Mouse (Mus musculus) ES-E14 (cell line): ENCODE data around the gene Chic1. TPM values are rescaled to one million over a fixed set of nuclear protein-coding genes. Genes with fewer than 3 reads are reported as not detected.
A peak's percentile ranks its signal among the peaks of the same experiment; 100 is the strongest.

Source experiments
- DNase-seq: peaks from one replicate; pipeline ENCODE4 v3.0.0-alpha.2; 2013; ENCODE audit warnings: low read depth, low spot score
- H3K27ac ChIP-seq: 2 replicates; pipeline ENCODE4 v1.5.1; 2012; ENCODE audit warnings: low read depth, mild to moderate bottlenecking, low read length, moderate library complexity, mixed read lengths; ENCODE audit not compliant: poor library complexity, insufficient read depth, severe bottlenecking
- H3K36me3 ChIP-seq: 2 replicates; pipeline ENCODE4 v1.6.1; 2012; ENCODE audit warnings: mild to moderate bottlenecking, low read length, moderate library complexity, mixed read lengths; ENCODE audit not compliant: control insufficient read depth, poor library complexity, insufficient read depth, severe bottlenecking
- H3K4me1 ChIP-seq, 2 experiments: fragments of 150-350 bp in 1 of 2; sonication (generic) in 1 of 2; 2 replicates each; pipeline ENCODE4 v1.6.1; 2012; ENCODE audit warnings: low read length in 2 of 2, mild to moderate bottlenecking in 1 of 2, mixed read lengths in 1 of 2; ENCODE audit not compliant: control insufficient read depth in 2 of 2, insufficient read depth in 2 of 2, poor library complexity in 1 of 2
- H3K4me3 ChIP-seq, 2 experiments: fragments of 150-350 bp in 1 of 2; sonication (generic) in 1 of 2; 2 replicates each; pipeline ENCODE4 v1.5.1; 2012; ENCODE audit warnings: low read length in 2 of 2, low read depth in 1 of 2, mild to moderate bottlenecking in 1 of 2, mixed read lengths in 1 of 2; ENCODE audit not compliant: insufficient read depth in 1 of 2, poor library complexity in 1 of 2, severe bottlenecking in 1 of 2
- H3K9ac ChIP-seq: 2 replicates; pipeline ENCODE4 v1.6.1; 2012; ENCODE audit warnings: low read depth, mild to moderate bottlenecking, low read length, mixed read lengths; ENCODE audit not compliant: poor library complexity, insufficient read depth, severe bottlenecking
- H3K9me3 ChIP-seq: fragments of 150-350 bp; sonication (generic); 2 replicates; pipeline ENCODE4 v1.6.1; 2012; ENCODE audit warnings: low read depth, mild to moderate bottlenecking, low read length; ENCODE audit not compliant: control insufficient read depth, insufficient read depth
- CHD2 ChIP-seq: IDR thresholded peaks from 2 replicates; pipeline ENCODE4 v1.6.1; 2014; ENCODE audit warnings: mild to moderate bottlenecking, low read depth, low read length, inconsistent platforms
- HCFC1 ChIP-seq: IDR thresholded peaks from 2 replicates; pipeline ENCODE4 v1.6.1; 2012; ENCODE audit warnings: low read length, inconsistent platforms, borderline replicate concordance; ENCODE audit not compliant: insufficient read depth
- MAFK ChIP-seq: IDR thresholded peaks from 2 replicates; pipeline ENCODE4 v1.6.1; 2014; ENCODE audit warnings: mild to moderate bottlenecking, low read depth, low read length, inconsistent platforms; ENCODE audit not compliant: insufficient read depth
- ZC3H11A ChIP-seq: IDR thresholded peaks from 2 replicates; pipeline ENCODE4 v1.6.1; 2012; ENCODE audit warnings: low read depth, mild to moderate bottlenecking, inconsistent platforms, low read length, borderline replicate concordance
- ZNF384 ChIP-seq: IDR thresholded peaks from 2 replicates; pipeline ENCODE4 v1.6.1; 2012; ENCODE audit warnings: low read depth, low read length, inconsistent platforms
- in situ Hi-C, 2 experiments: fragments of 600-800 bp; cut with MboI; formaldehyde crosslinking; loops; one replicate each; pipeline ENCODE4 v1.15.1; 2025; ENCODE audit warnings: low sequenced_read_pairs in 2 of 2, inconsistent platforms in 1 of 2; ENCODE audit not compliant: unreplicated experiment in 2 of 2
- total RNA-seq: library from RNA; depleted of rRNA; stranded (reverse); fragments of 300-350 nt; gene quantifications from 2 replicates; pipeline ENCODE4 v1.2.3, GENCODE M21; 2012

The Chic1 gene
- total RNA-seq, 1 experiment = 13.2 TPM

DNA sequence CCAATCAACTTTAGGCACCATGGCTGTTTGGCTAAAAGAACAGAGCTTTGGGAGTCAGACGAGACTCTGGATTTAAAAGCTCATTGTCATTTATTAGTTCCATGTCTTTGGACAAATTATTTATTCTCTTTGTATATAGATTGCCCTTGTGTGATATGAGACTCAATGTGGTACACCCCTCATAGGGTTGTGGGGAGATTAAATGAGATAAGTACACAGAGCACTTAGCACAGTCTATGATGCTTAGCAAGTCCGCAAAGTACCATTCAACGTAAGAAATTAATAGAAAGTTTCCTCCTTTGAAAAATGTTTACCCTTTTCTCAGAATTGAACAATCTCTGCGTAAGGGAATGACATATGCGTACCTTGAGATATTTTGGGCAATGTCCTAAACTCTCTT is 492 bp upstream of the Chic1 start:
- H3K4me1 ChIP-seq = no peaks in the 10 kb centered on the region
- no peak overlapping the region for H3K27ac ChIP-seq
- H3K36me3 ChIP-seq = no peaks in the 10 kb centered on the region
- in situ Hi-C loops = no loop called here
- no peak overlapping the region for H3K9ac ChIP-seq
- no peak for DNase-seq
- no peaks in the 10 kb centered on the region for H3K9me3 ChIP-seq
- H3K4me3 ChIP-seq = peak overlapping the region in 1 of 2 experiments; percentile 59; a peak in 2 of 4 replicates
- TF ChIP-seq ZNF384 (no peak), HCFC1 (no peak), ZC3H11A (no peak), MAFK (no peak), CHD2 (no peak)

DNA sequence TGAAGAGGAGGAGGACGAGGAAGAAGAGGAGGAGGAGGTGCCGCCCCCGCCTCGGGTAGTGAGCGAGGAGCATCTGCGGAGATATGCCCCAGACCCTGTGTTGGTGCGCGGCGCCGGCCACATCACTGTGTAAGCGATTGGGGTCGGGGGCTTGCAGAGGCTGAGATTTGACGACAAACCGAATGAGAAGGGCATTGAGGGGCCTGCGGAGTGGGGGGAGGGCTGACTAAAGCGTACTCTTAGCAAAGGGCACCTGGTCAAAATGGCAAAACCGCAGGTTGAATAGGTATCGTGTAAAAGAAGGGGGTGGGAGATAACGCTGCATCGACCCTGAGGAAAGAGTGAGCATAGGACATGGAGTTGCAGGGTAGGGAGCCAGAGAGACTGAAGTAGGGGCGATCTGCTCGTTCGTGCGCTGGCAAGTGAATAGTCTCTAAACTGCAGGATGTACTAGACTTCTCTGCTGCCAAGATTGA is 523 bp downstream of the Chic1 start:
- peak overlapping the region; percentile 77 to 99 for H3K4me3 ChIP-seq
- H3K9me3 ChIP-seq = no peaks in the 10 kb centered on the region
- peak overlapping the region; percentile 20; the same call in 1 of the 2 replicates for H3K27ac ChIP-seq
- in situ Hi-C loops = no loop called here
- peak overlapping the region; percentile 83 for H3K9ac ChIP-seq
- DNase-seq = no peak
- no peak for TF ChIP-seq ZNF384
- TF ChIP-seq ZC3H11A = no peak
- no peak for TF ChIP-seq HCFC1
- TF ChIP-seq MAFK = no peak
- TF ChIP-seq CHD2 = no peak
- H3K36me3 ChIP-seq = no peaks in the 10 kb centered on the region
- no peaks in the 10 kb centered on the region for H3K4me1 ChIP-seq

DNA sequence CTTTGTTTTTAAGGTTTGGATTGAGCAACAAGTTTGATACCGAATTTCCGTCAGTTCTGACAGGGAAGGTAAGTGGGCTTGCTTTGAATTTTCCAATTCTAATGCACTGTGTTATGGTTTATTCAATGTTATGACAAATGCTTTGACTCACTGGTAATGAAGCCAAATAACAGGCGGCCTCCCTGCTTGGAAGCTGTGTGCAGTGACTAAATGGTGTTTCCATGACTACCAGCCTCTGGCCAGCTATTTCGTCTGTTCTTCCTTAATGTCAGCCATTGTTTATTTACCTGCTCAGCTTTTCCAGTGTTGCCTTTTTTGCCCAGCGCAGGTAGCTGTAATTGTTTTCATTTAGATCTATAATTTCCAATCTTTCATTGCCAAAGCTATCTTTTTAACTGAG is 9.9 kb downstream of the Chic1 start:
- Histone ChIP-seq H3K4me3 (no peak overlapping the region), H3K9me3 (no peaks in the 10 kb centered on the region), H3K36me3 (no peaks in the 10 kb centered on the region), H3K4me1 (no peaks in the 10 kb centered on the region), H3K9ac (no peak overlapping the region), H3K27ac (no peak overlapping the region)
- TF ChIP-seq HCFC1 = no peak
- TF ChIP-seq MAFK = no peak
- no peak for TF ChIP-seq ZNF384
- no peak for TF ChIP-seq CHD2
- no peak for TF ChIP-seq ZC3H11A
- no peak for DNase-seq
- in situ Hi-C loops = no loop called here

DNA sequence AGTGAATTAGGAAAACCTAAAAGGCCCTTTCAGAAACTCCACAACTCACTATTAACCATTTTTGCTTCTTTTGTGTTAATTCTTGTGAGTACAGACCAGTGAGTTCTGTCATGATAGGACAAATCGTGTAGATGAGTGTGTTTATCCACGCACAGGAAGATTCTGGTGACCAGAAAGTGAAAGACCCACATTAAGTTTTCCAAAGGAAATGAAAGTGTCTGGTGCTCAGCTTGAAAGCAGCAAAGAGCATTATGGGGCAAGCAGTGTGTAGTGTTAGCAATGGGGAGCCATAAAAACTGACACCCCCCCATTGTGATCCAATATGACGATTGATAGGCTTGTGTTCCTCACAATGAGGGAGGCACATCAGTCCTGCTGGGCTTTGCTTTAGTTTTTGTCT is 12.4 kb downstream of the Chic1 start:
- Histone ChIP-seq H3K4me1 (no peaks in the 10 kb centered on the region), H3K36me3 (no peaks in the 10 kb centered on the region), H3K27ac (no peak overlapping the region), H3K4me3 (no peak overlapping the region), H3K9me3 (no peaks in the 10 kb centered on the region), H3K9ac (no peak overlapping the region)
- DNase-seq = no peak
- in situ Hi-C loops = no loop called here
- TF ChIP-seq ZNF384 (no peak), ZC3H11A (no peak), HCFC1 (no peak), CHD2 (no peak), MAFK (no peak)

- Histone ChIP-seq H3K9ac (no peak overlapping the region), H3K9me3 (no peaks in the 10 kb centered on the region), H3K4me1 (no peaks in the 10 kb centered on the region), H3K36me3 (no peaks in the 10 kb centered on the region), H3K27ac (no peak overlapping the region), H3K4me3 (no peak overlapping the region)
- no peak for DNase-seq
- in situ Hi-C loops = loop anchor here in 1 of 2 experiments (5.0 kb wide), 1 partner anchor 89 kb away; no protein-coding TSS in a partner anchor
- peak; percentile 66 for TF ChIP-seq ZC3H11A
- TF ChIP-seq MAFK = no peak
Measured at GRCm38 (mm10) chrX:103371221-103371620, 14.9 kb downstream of the Chic1 start.
